Mouse (Mus musculus) embryonic facial prominence, embryonic 13.5 days (tissue): ENCODE measurements around the gene Rtn4. TPM values are rescaled to one million over a fixed set of nuclear protein-coding genes. Genes with fewer than 3 reads are reported as not detected.
A peak's percentile ranks its signal among the peaks of the same experiment; 100 is the strongest.

ENCODE experiments used
- ATAC-seq: fragments of 200-750 bp; cut with Nextera tagmentation; 2 replicates; pipeline ENCODE4 v1.8.0; 2017; ENCODE audit warnings: low read depth; ENCODE audit not compliant: insufficient number of reproducible peaks, insufficient read depth, low FRiP score, low TSS enrichment
- H3K27ac ChIP-seq: fragments of 300-500 bp; sonication (generic); 2 replicates; pipeline ENCODE4 v1.5.1; 2015; ENCODE audit warnings: moderate library complexity, mild to moderate bottlenecking, inconsistent platforms
- H3K27me3 ChIP-seq: fragments of 300-500 bp; sonication (generic); 2 replicates; pipeline ENCODE4 v1.6.1; 2015; ENCODE audit warnings: mild to moderate bottlenecking, inconsistent platforms
- H3K36me3 ChIP-seq: fragments of 300-500 bp; sonication (generic); 2 replicates; pipeline ENCODE4 v1.6.1; 2015; ENCODE audit warnings: mild to moderate bottlenecking, inconsistent platforms
- H3K4me1 ChIP-seq: fragments of 300-500 bp; sonication (generic); 2 replicates; pipeline ENCODE4 v1.6.1; 2015; ENCODE audit warnings: inconsistent platforms
- H3K4me2 ChIP-seq: fragments of 300-500 bp; sonication (generic); 2 replicates; pipeline ENCODE4 v1.6.1; 2015; ENCODE audit warnings: moderate library complexity, mild to moderate bottlenecking, inconsistent platforms
- H3K4me3 ChIP-seq: fragments of 300-500 bp; sonication (generic); 2 replicates; pipeline ENCODE4 v1.5.1; 2015; ENCODE audit warnings: mild to moderate bottlenecking, inconsistent platforms
- H3K9ac ChIP-seq: fragments of 300-500 bp; sonication (generic); 2 replicates; pipeline ENCODE4 v1.6.1; 2015; ENCODE audit warnings: mild to moderate bottlenecking, inconsistent platforms
- H3K9me3 ChIP-seq: fragments of 300-500 bp; sonication (generic); 2 replicates; pipeline ENCODE4 v1.6.1; 2016; ENCODE audit warnings: inconsistent platforms
- WGBS: fragments of 180-500 bp; shearing (Covaris S2); methylation state at CpG from one replicate; pipeline ENCODE4 v1.1.7; 2015; ENCODE audit warnings: mixed read lengths; 5-methylcytosine and 5-hydroxymethylcytosine counted together
- polyA plus RNA-seq: library from polyadenylated mRNA; unstranded; fragments of >200 nt; fragmentation: Nextera tagmentation; extraction: Ambion mirVana; gene quantifications from 2 replicates; pipeline ENCODE4 v1.2.1, GENCODE M21; 2015

Gene Rtn4
- polyA plus RNA-seq, 1 experiment from 2014 or later, result 68.3 TPM

- no peak for ATAC-seq
- Histone ChIP-seq H3K4me3 (no peak overlapping the region), H3K4me1 (peaks cover 6% of the 10 kb centered on the region), H3K4me2 (no peak overlapping the region), H3K9ac (no peak overlapping the region), H3K9me3 (no peaks in the 10 kb centered on the region), H3K27me3 (no peaks in the 10 kb centered on the region), H3K27ac (no peak overlapping the region), H3K36me3 (peaks cover 9% of the 10 kb centered on the region; the same call in 1 of the 2 replicates)
- WGBS, result 74% methylated on average over 3 of the region's 3 CpGs
Measured at GRCm38 (mm10) chr11:29715499-29715898, 22.8 kb downstream of the Rtn4 start.

- Histone ChIP-seq H3K36me3 (no peaks in the 10 kb centered on the region; the same call in 1 of the 2 replicates), H3K27me3 (no peaks in the 10 kb centered on the region), H3K4me3 (no peak overlapping the region), H3K9ac (no peak overlapping the region), H3K27ac (no peak overlapping the region), H3K4me2 (peak overlapping the region; percentile 22), H3K4me1 (peaks cover 6% of the 10 kb centered on the region), H3K9me3 (no peaks in the 10 kb centered on the region)
- WGBS, result 18% methylated on average over 6 of the region's 6 CpGs
- ATAC-seq, result no peak
Measured at GRCm38 (mm10) chr11:29718541-29718940, 25.8 kb downstream of the Rtn4 start.

- H3K27me3 ChIP-seq, result no peaks in the 10 kb centered on the region
- no peak overlapping the region for H3K9ac ChIP-seq
- no peak for ATAC-seq
- H3K27ac ChIP-seq, result no peak overlapping the region
- H3K36me3 ChIP-seq, result no peaks in the 10 kb centered on the region
- H3K4me2 ChIP-seq, result no peak overlapping the region
- H3K9me3 ChIP-seq, result no peaks in the 10 kb centered on the region
- 72% methylated on average over 1 of the region's 1 CpGs for WGBS
- peaks cover 6% of the 10 kb centered on the region for H3K4me1 ChIP-seq
- no peak overlapping the region for H3K4me3 ChIP-seq
Measured at GRCm38 (mm10) chr11:29719597-29719996, 26.9 kb downstream of the Rtn4 start.

GRCm38 (mm10) chr11:29724213-29724612 lies 31.5 kb downstream of the Rtn4 start:
- no peaks in the 10 kb centered on the region for H3K9me3 ChIP-seq
- H3K27me3 ChIP-seq, result no peaks in the 10 kb centered on the region
- no peaks in the 10 kb centered on the region for H3K4me1 ChIP-seq
- H3K36me3 ChIP-seq, result no peaks in the 10 kb centered on the region
- WGBS, result 95% methylated on average over 2 of the region's 2 CpGs
- H3K4me2 ChIP-seq, result no peak overlapping the region
- H3K27ac ChIP-seq, result no peak overlapping the region
- H3K4me3 ChIP-seq, result no peak overlapping the region
- H3K9ac ChIP-seq, result no peak overlapping the region
- ATAC-seq, result no peak

- Histone ChIP-seq H3K9me3 (no peaks in the 10 kb centered on the region), H3K27me3 (no peaks in the 10 kb centered on the region), H3K4me2 (no peak overlapping the region), H3K27ac (no peak overlapping the region), H3K4me3 (no peak overlapping the region), H3K4me1 (no peaks in the 10 kb centered on the region), H3K36me3 (no peaks in the 10 kb centered on the region), H3K9ac (no peak overlapping the region)
- ATAC-seq, result no peak
Measured at GRCm38 (mm10) chr11:29725167-29725566, 32.4 kb downstream of the Rtn4 start.

GRCm38 (mm10) chr11:29725610-29726009 lies 32.9 kb downstream of the Rtn4 start:
- no peaks in the 10 kb centered on the region for H3K36me3 ChIP-seq
- no peak overlapping the region for H3K27ac ChIP-seq
- no peaks in the 10 kb centered on the region for H3K27me3 ChIP-seq
- H3K9me3 ChIP-seq, result no peaks in the 10 kb centered on the region
- ATAC-seq, result no peak
- no peak overlapping the region for H3K4me2 ChIP-seq
- no peaks in the 10 kb centered on the region for H3K4me1 ChIP-seq
- 71% methylated on average over 1 of the region's 1 CpGs for WGBS
- H3K9ac ChIP-seq, result no peak overlapping the region
- H3K4me3 ChIP-seq, result no peak overlapping the region

GRCm38 (mm10) chr11:29727901-29728300 lies 35.2 kb downstream of the Rtn4 start:
- H3K27ac ChIP-seq, result no peak overlapping the region
- no peaks in the 10 kb centered on the region for H3K36me3 ChIP-seq
- ATAC-seq, result no peak
- no peak overlapping the region for H3K4me2 ChIP-seq
- no peak overlapping the region for H3K9ac ChIP-seq
- H3K4me3 ChIP-seq, result no peak overlapping the region
- no peaks in the 10 kb centered on the region for H3K4me1 ChIP-seq
- no peaks in the 10 kb centered on the region for H3K9me3 ChIP-seq
- H3K27me3 ChIP-seq, result no peaks in the 10 kb centered on the region
- WGBS, result 84% methylated on average over 1 of the region's 1 CpGs

- H3K36me3 ChIP-seq, result peaks cover 36% of the 10 kb centered on the region
- no peak for ATAC-seq
- H3K4me2 ChIP-seq, result no peak overlapping the region
- no peaks in the 10 kb centered on the region for H3K4me1 ChIP-seq
- no peaks in the 10 kb centered on the region for H3K27me3 ChIP-seq
- no peaks in the 10 kb centered on the region for H3K9me3 ChIP-seq
- 93% methylated on average over 2 of the region's 2 CpGs for WGBS
- no peak overlapping the region for H3K9ac ChIP-seq
- H3K27ac ChIP-seq, result no peak overlapping the region
- H3K4me3 ChIP-seq, result no peak overlapping the region
Measured at GRCm38 (mm10) chr11:29739752-29740151, 47.0 kb downstream of the Rtn4 start.

- Histone ChIP-seq H3K4me1 (no peaks in the 10 kb centered on the region), H3K9me3 (no peaks in the 10 kb centered on the region), H3K27me3 (no peaks in the 10 kb centered on the region), H3K9ac (no peak overlapping the region), H3K27ac (no peak overlapping the region), H3K4me3 (no peak overlapping the region), H3K36me3 (peaks cover 57% of the 10 kb centered on the region), H3K4me2 (no peak overlapping the region)
- no peak for ATAC-seq
- WGBS, result 89% methylated on average over 5 of the region's 5 CpGs
Measured at GRCm38 (mm10) chr11:29744760-29745430, 52.1 kb downstream of the Rtn4 start.

- Histone ChIP-seq H3K9me3 (no peaks in the 10 kb centered on the region), H3K9ac (no peak overlapping the region), H3K27ac (no peak overlapping the region), H3K4me1 (no peaks in the 10 kb centered on the region), H3K27me3 (no peaks in the 10 kb centered on the region), H3K4me2 (no peak overlapping the region), H3K4me3 (no peak overlapping the region), H3K36me3 (peaks cover 56% of the 10 kb centered on the region)
- 88% methylated on average over 2 of the region's 2 CpGs for WGBS
- ATAC-seq, result no peak
Measured at GRCm38 (mm10) chr11:29745513-29745912, 52.8 kb downstream of the Rtn4 start.

GRCm38 (mm10) chr11:29746203-29746602 lies 53.5 kb downstream of the Rtn4 start:
- Histone ChIP-seq H3K27ac (no peak overlapping the region), H3K36me3 (peaks cover 56% of the 10 kb centered on the region), H3K27me3 (no peaks in the 10 kb centered on the region), H3K4me2 (no peak overlapping the region), H3K9me3 (no peaks in the 10 kb centered on the region), H3K4me3 (no peak overlapping the region), H3K9ac (no peak overlapping the region), H3K4me1 (no peaks in the 10 kb centered on the region)
- WGBS, result 89% methylated on average over 9 of the region's 9 CpGs
- ATAC-seq, result no peak

- 96% methylated on average over 3 of the region's 3 CpGs for WGBS
- Histone ChIP-seq H3K27me3 (no peaks in the 10 kb centered on the region), H3K4me3 (no peak overlapping the region), H3K9ac (no peak overlapping the region), H3K4me2 (no peak overlapping the region), H3K4me1 (no peaks in the 10 kb centered on the region), H3K27ac (no peak overlapping the region), H3K9me3 (no peaks in the 10 kb centered on the region), H3K36me3 (peaks cover 47% of the 10 kb centered on the region)
- ATAC-seq, result no peak
Measured at GRCm38 (mm10) chr11:29747365-29747764, 54.6 kb downstream of the Rtn4 start.
